Mouse (Mus musculus) T-helper 2 cell (primary cell): ENCODE measurements around the gene Kpna2.
"Not testable (repeated sequence)": the region's sequence is repeated elsewhere in the genome, so short reads cannot be mapped to it uniquely, and the experiment has no call there.

Source experiments
- in situ Hi-C: fragments of 300-600 bp; cut with MboI, MseI; formaldehyde crosslinking; loops from one replicate; pipeline ENCODE4 v1.15.1; 2025; ENCODE audit warnings: high pct_unique_total_duplicates

Gene Kpna2

GRCm38 (mm10) chr11:107019318-107019717 lies 20.0 kb upstream of the Kpna2 start:
- in situ Hi-C loops, result no loop called here

GRCm38 (mm10) chr11:107018606-107019005 lies 19.3 kb upstream of the Kpna2 start:
- in situ Hi-C loops, result no loop called here

- in situ Hi-C loops, result no loop called here
Measured at GRCm38 (mm10) chr11:107017339-107017886, 18.1 kb upstream of the Kpna2 start.

- in situ Hi-C loops, result no loop called here
Measured at GRCm38 (mm10) chr11:107016893-107017292, 17.6 kb upstream of the Kpna2 start.

GRCm38 (mm10) chr11:107015535-107016187 lies 16.3 kb upstream of the Kpna2 start:
- in situ Hi-C loops, result not testable (repeated sequence)

GRCm38 (mm10) chr11:107014597-107015309 lies 15.4 kb upstream of the Kpna2 start:
- in situ Hi-C loops, result no loop called here

GRCm38 (mm10) chr11:107014020-107014585 lies 14.8 kb upstream of the Kpna2 start:
- in situ Hi-C loops, result no loop called here

GRCm38 (mm10) chr11:107012324-107013017 lies 13.1 kb upstream of the Kpna2 start:
- in situ Hi-C loops, result no loop called here

- in situ Hi-C loops, result no loop called here
Measured at GRCm38 (mm10) chr11:107011669-107012323, 12.5 kb upstream of the Kpna2 start.

GRCm38 (mm10) chr11:107011171-107011570 lies 11.8 kb upstream of the Kpna2 start:
- in situ Hi-C loops, result no loop called here

GRCm38 (mm10) chr11:107010447-107010846 lies 11.1 kb upstream of the Kpna2 start:
- in situ Hi-C loops, result no loop called here

GRCm38 (mm10) chr11:107005538-107005937 lies 6.2 kb upstream of the Kpna2 start:
- in situ Hi-C loops, result no loop called here

- in situ Hi-C loops, result no loop called here
Measured at GRCm38 (mm10) chr11:107001760-107002675, 2.7 kb upstream of the Kpna2 start.

- in situ Hi-C loops, result no loop called here
Measured at GRCm38 (mm10) chr11:106999949-107000513, 690 bp upstream of the Kpna2 start.

GRCm38 (mm10) chr11:106998651-106999150 lies 640 bp downstream of the Kpna2 start:
- in situ Hi-C loops, result no loop called here

- in situ Hi-C loops, result no loop called here
Measured at GRCm38 (mm10) chr11:106997976-106998375, 1.4 kb downstream of the Kpna2 start.

GRCm38 (mm10) chr11:106996492-106996891 lies 2.8 kb downstream of the Kpna2 start:
- in situ Hi-C loops, result not testable (repeated sequence)

GRCm38 (mm10) chr11:106994246-106995085 lies 4.9 kb downstream of the Kpna2 start:
- in situ Hi-C loops, result no loop called here

GRCm38 (mm10) chr11:106987384-106987783 lies 12.0 kb downstream of the Kpna2 start:
- in situ Hi-C loops, result no loop called here
